Mouse (Mus musculus) lung, embryonic 14.5 days (tissue): ENCODE results near the gene Rnaseh1. TPM values are rescaled to one million over a fixed set of nuclear protein-coding genes. Genes with fewer than 3 reads are reported as not detected.

Source experiments
- ATAC-seq: fragments of 200-750 bp; cut with Nextera tagmentation; 2 replicates; pipeline ENCODE4 v1.8.0; 2017; ENCODE audit warnings: mild to moderate bottlenecking, moderate TSS enrichment, moderate library complexity; ENCODE audit not compliant: insufficient read depth
- DNase-seq: peaks from one replicate; pipeline ENCODE4 v3.0.0-alpha.2; 2015
- H3K27ac ChIP-seq: fragments of 300-500 bp; sonication (generic); 2 replicates; pipeline ENCODE4 v1.5.1; 2014; ENCODE audit warnings: low read depth, mild to moderate bottlenecking, moderate library complexity
- H3K27me3 ChIP-seq: fragments of 300-500 bp; sonication (generic); 2 replicates; pipeline ENCODE4 v1.6.1; 2014; ENCODE audit warnings: low read length, control low read depth; ENCODE audit not compliant: insufficient read depth
- H3K36me3 ChIP-seq: fragments of 300-500 bp; sonication (generic); 2 replicates; pipeline ENCODE4 v1.6.1; 2014; ENCODE audit warnings: control low read depth; ENCODE audit not compliant: insufficient read depth
- H3K4me1 ChIP-seq: fragments of 300-500 bp; sonication (generic); 2 replicates; pipeline ENCODE4 v1.6.1; 2014; ENCODE audit warnings: antibody characterized with exemption, control low read depth; ENCODE audit not compliant: insufficient read depth
- H3K4me2 ChIP-seq: fragments of 300-500 bp; sonication (generic); 2 replicates; pipeline ENCODE4 v1.6.1; 2014; ENCODE audit warnings: mild to moderate bottlenecking
- H3K4me3 ChIP-seq: fragments of 300-500 bp; sonication (generic); 2 replicates; pipeline ENCODE4 v1.5.1; 2014; ENCODE audit warnings: low read depth, low read length
- H3K9ac ChIP-seq: fragments of 300-500 bp; sonication (generic); 2 replicates; pipeline ENCODE4 v1.6.1; 2014
- H3K9me3 ChIP-seq: fragments of 300-500 bp; sonication (generic); 2 replicates; pipeline ENCODE4 v1.6.1; 2016; ENCODE audit warnings: low read depth, low read length, control low read depth
- CTCF ChIP-seq: IDR thresholded peaks from 2 replicates; pipeline ENCODE4 v1.5.1; 2016; ENCODE audit warnings: antibody characterized with exemption, low read depth
- WGBS: fragments of 180-500 bp; shearing (Covaris S2); extraction: QIAGEN DNeasy Blood & Tissue Kit; methylation state at CpG from one replicate; pipeline ENCODE4 v1.1.7; 2014; 5-methylcytosine and 5-hydroxymethylcytosine counted together
- polyA plus RNA-seq: library from polyadenylated mRNA; unstranded; fragments of >200 nt; fragmentation: Nextera tagmentation; extraction: Ambion mirVana; gene quantifications from 2 replicates; pipeline ENCODE4 v1.2.1, GENCODE M21; 2014

The Rnaseh1 gene
- polyA plus RNA-seq, 1 experiment from 2014 or later: 32.8 TPM

DNA sequence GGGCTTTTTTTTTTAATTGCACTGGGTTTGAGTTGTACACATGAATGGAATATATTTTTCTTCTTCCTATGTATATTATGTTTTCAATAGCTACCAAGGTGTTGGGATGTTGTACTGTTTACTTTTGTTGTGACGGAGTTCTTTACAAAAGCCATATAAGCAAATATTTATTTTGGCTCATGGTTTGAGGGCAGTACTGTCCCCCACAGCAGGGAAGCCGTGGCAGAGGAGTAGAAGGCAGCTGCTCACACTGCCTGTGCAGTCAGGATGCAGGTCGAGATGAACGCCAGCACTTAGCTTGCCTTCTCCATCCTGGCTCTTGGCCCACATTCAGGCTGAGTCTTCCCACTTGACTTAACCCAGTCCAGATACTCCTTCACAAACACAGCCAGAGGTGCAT is 17.3 kb downstream of the Rnaseh1 start:
- WGBS: 27% methylated on average over 4 of the region's 4 CpGs
- H3K27me3 ChIP-seq: no peaks in the 10 kb centered on the region

DNA sequence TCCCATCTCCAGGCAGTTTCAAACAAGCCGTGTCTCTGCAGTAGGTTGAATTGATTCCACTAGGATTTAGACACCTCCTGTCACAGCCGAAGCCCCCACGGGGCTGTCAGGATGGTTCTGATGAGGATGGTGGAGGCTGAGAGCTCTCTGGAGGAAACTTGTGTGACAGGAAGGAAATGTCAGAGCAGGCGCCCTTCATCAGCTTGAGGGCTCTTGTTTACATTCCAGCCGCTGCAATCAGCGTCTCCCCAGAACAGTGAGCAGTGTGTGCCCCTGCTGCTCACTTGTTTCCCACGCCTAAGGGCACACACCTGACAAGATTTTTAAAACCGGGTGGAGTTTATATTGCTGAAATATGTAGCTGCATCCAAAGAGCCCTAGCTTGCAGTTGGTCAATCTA is 17.9 kb downstream of the Rnaseh1 start:
- ATAC-seq (peak; percentile 67; the same call in 1 of the 2 replicates), DNase-seq (peak; percentile 65)
- Histone ChIP-seq H3K9me3 (no peaks in the 10 kb centered on the region), H3K36me3 (no peaks in the 10 kb centered on the region), H3K4me3 (no peak overlapping the region), H3K27me3 (no peaks in the 10 kb centered on the region), H3K27ac (no peak overlapping the region), H3K9ac (no peak overlapping the region; the same call in 1 of the 2 replicates), H3K4me2 (no peak overlapping the region; the same call in 1 of the 2 replicates), H3K4me1 (peaks cover 9% of the 10 kb centered on the region; the same call in 1 of the 2 replicates)
- no peak for TF ChIP-seq CTCF
- 5% methylated on average over 8 of the region's 8 CpGs for WGBS

More for the DNA sequence above, 17.3 kb downstream of the Rnaseh1 start:
- Histone ChIP-seq H3K9me3 (no peaks in the 10 kb centered on the region), H3K4me1 (peaks cover 9% of the 10 kb centered on the region; the same call in 1 of the 2 replicates), H3K4me2 (no peak overlapping the region), H3K9ac (no peak overlapping the region), H3K4me3 (no peak overlapping the region), H3K27ac (no peak overlapping the region), H3K36me3 (no peaks in the 10 kb centered on the region)
- DNase-seq: no peak
- TF ChIP-seq CTCF: no peak
- ATAC-seq: peak; percentile 31; the same call in 1 of the 2 replicates

- H3K4me2 ChIP-seq: peak overlapping the region; percentile 74
- no peaks in the 10 kb centered on the region for H3K27me3 ChIP-seq
- no peak for TF ChIP-seq CTCF
- WGBS: 81% methylated on average over 10 of the region's 10 CpGs
- no peak for DNase-seq
- H3K9me3 ChIP-seq: no peaks in the 10 kb centered on the region
- peaks cover 9% of the 10 kb centered on the region for H3K4me1 ChIP-seq
- ATAC-seq: no peak
- peak overlapping the region; percentile 53 for H3K4me3 ChIP-seq
- H3K9ac ChIP-seq: no peak overlapping the region
- H3K36me3 ChIP-seq: peaks cover 4% of the 10 kb centered on the region; the same call in 1 of the 2 replicates
- 0 out of 2 replicates have a peak overlapping the region, but pooled peaks have one; percentile 95 for H3K27ac ChIP-seq
Observed at GRCm38 (mm10) chr12:28674038-28674720, 24.8 kb downstream of the Rnaseh1 start.

GRCm38 (mm10) chr12:28675121-28675924 is 25.9 kb downstream of the Rnaseh1 start, which contains the start of gene Adi1:
Gene Adi1 (plus strand): TSS chr12:28675231.
- H3K27ac ChIP-seq: peak within 1 kb of the TSS; percentile 95
- 2% methylated on average over 53 of the region's 53 CpGs for WGBS
- peak within 1 kb of the TSS; percentile 62 for H3K9ac ChIP-seq
- no peaks in the 10 kb centered on the region for H3K9me3 ChIP-seq
- DNase-seq (peak; percentile 91), ATAC-seq (peak; percentile 96)
- H3K36me3 ChIP-seq: peaks cover 4% of the 10 kb centered on the region; the same call in 1 of the 2 replicates
- no peaks in the 10 kb centered on the region for H3K27me3 ChIP-seq
- H3K4me2 ChIP-seq: peak within 1 kb of the TSS; percentile 74
- H3K4me3 ChIP-seq: peak within 1 kb of the TSS; percentile 53
- H3K4me1 ChIP-seq: peaks cover 9% of the 10 kb centered on the region
- TF ChIP-seq CTCF: no peak

DNA sequence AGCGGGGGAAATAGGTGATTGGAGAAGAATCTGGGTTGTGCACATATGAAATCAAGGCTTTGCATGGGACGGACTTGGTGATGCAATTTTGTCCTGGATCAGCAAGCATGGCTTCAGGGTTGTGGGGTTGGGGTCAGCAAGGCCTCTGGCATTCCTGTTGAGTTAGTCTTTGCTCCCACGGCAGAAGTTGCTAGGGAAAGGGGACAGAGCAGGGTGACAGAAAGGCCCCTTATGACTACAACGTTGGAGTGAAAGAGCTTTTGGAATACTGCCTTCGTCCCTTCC is 26.5 kb downstream of the Rnaseh1 start:
- no peak for TF ChIP-seq CTCF
- peak overlapping the region; percentile 74 for H3K4me2 ChIP-seq
- H3K9ac ChIP-seq: peak overlapping the region; percentile 62

GRCm38 (mm10) chr12:28684674-28685073 is 35.3 kb downstream of the Rnaseh1 start:
- H3K36me3 ChIP-seq: peaks cover 21% of the 10 kb centered on the region

More for the DNA sequence above, 26.5 kb downstream of the Rnaseh1 start:
- no peak for DNase-seq
- Histone ChIP-seq H3K27ac (peak overlapping the region; percentile 95), H3K9me3 (no peaks in the 10 kb centered on the region), H3K4me1 (peaks cover 9% of the 10 kb centered on the region), H3K4me3 (peak overlapping the region; percentile 53), H3K27me3 (no peaks in the 10 kb centered on the region), H3K36me3 (peaks cover 9% of the 10 kb centered on the region)
- 0 out of 2 replicates have a peak, but pooled peaks have one; percentile 3 for ATAC-seq
- WGBS: 51% methylated on average over 5 of the region's 5 CpGs

DNA sequence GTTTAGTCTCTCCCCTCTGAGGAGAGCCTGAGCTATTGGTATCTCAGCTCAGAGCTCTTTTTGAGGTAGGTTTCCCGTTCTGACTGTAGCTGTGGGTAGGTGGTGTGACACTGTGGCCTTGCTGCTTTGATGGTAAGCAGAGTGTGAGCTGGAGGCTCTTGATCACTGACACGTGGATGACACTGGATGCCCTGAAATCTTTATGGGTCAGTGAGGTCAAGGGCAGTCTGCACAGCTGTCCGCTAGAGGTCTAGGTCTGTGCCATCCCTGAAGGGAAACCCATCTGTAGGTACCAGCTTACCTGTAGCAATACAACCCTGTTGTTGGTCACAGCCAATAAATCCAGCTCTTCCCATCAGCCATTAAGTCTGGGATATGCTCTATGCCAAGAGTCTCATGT is 36.4 kb downstream of the Rnaseh1 start:
- H3K27me3 ChIP-seq: no peaks in the 10 kb centered on the region
- WGBS: 62% methylated on average over 3 of the region's 3 CpGs
- no peak for TF ChIP-seq CTCF
- DNase-seq: no peak
- no peak overlapping the region for H3K27ac ChIP-seq
- H3K9me3 ChIP-seq: no peaks in the 10 kb centered on the region
- no peak overlapping the region for H3K9ac ChIP-seq
- no peak for ATAC-seq
- H3K4me2 ChIP-seq: no peak overlapping the region
- no peaks in the 10 kb centered on the region for H3K4me1 ChIP-seq
- H3K4me3 ChIP-seq: no peak overlapping the region
- H3K36me3 ChIP-seq: peaks cover 28% of the 10 kb centered on the region

More at GRCm38 (mm10) chr12:28684674-28685073, 35.3 kb downstream of the Rnaseh1 start:
- no peak overlapping the region for H3K27ac ChIP-seq
- no peak overlapping the region for H3K9ac ChIP-seq
- no peak for TF ChIP-seq CTCF
- ATAC-seq (no peak), DNase-seq (no peak)
- H3K4me3 ChIP-seq: no peak overlapping the region
- WGBS: 87% methylated on average over 1 of the region's 1 CpGs
- no peaks in the 10 kb centered on the region for H3K27me3 ChIP-seq
- H3K4me1 ChIP-seq: no peaks in the 10 kb centered on the region
- no peaks in the 10 kb centered on the region for H3K9me3 ChIP-seq
- no peak overlapping the region for H3K4me2 ChIP-seq
